Mouse (Mus musculus) myocyte (in vitro differentiated cells): Measurements from ENCODE around the gene Tmem11. TPM values are rescaled to one million over a fixed set of nuclear protein-coding genes. Genes with fewer than 3 reads are reported as not detected.

Experiments
- H3K27me3 ChIP-seq: one replicate; pipeline ENCODE4 v1.6.1; 2011; ENCODE audit not compliant: control insufficient read depth, insufficient read depth, insufficient read length
- H3K36me3 ChIP-seq: one replicate; pipeline ENCODE4 v1.6.1; 2011; ENCODE audit not compliant: control insufficient read depth, insufficient read depth
- H3K4me2 ChIP-seq: one replicate; pipeline ENCODE4 v1.6.1; 2011; ENCODE audit warnings: low read depth, control low read depth
- H3K4me3 ChIP-seq: one replicate; pipeline ENCODE4 v1.5.1; 2011; ENCODE audit warnings: mild to moderate bottlenecking, control low read depth, moderate library complexity
- H3K79me2 ChIP-seq: one replicate; pipeline ENCODE4 v1.6.1; 2011; ENCODE audit not compliant: control insufficient read depth, insufficient read depth
- H3ac ChIP-seq: one replicate; pipeline ENCODE4 v1.6.1; 2011; ENCODE audit not compliant: control insufficient read depth, insufficient read length
- CEBPB ChIP-seq: IDR thresholded peaks from 2 replicates; pipeline ENCODE4 v1.6.1; 2011; ENCODE audit warnings: mild to moderate bottlenecking, moderate library complexity; ENCODE audit not compliant: poor library complexity, insufficient read depth, severe bottlenecking
- E2F4 ChIP-seq: IDR thresholded peaks from one replicate; pipeline ENCODE4 v1.6.1; 2011; ENCODE audit warnings: mild to moderate bottlenecking, control low read depth, moderate library complexity; ENCODE audit not compliant: insufficient read depth
- MAX ChIP-seq: IDR thresholded peaks from one replicate; pipeline ENCODE4 v1.6.1; 2011; ENCODE audit warnings: low read depth, mild to moderate bottlenecking, control low read depth
- MYOD1 ChIP-seq, 3 experiments: IDR thresholded peaks; one replicate each; pipeline ENCODE4 v1.6.1; 2011; ENCODE audit warnings: control low read depth in 2 of 3, low read depth in 2 of 3, mild to moderate bottlenecking in 2 of 3, moderate library complexity in 1 of 3; ENCODE audit not compliant: insufficient read length in 2 of 3, control insufficient read depth in 1 of 3
- MYOG ChIP-seq, 3 experiments: IDR thresholded peaks; one replicate each; pipeline ENCODE4 v1.6.1; 2011; ENCODE audit warnings: control low read depth in 2 of 3, low read depth in 2 of 3, mild to moderate bottlenecking in 2 of 3; ENCODE audit not compliant: insufficient read length in 2 of 3, control insufficient read depth in 1 of 3, insufficient read depth in 1 of 3
- POLR2A ChIP-seq: IDR thresholded peaks from one replicate; pipeline ENCODE4 v1.6.1; 2011; ENCODE audit warnings: low read depth, mild to moderate bottlenecking, control low read depth, moderate library complexity; ENCODE audit not compliant: insufficient read length
- POLR2AphosphoS2 ChIP-seq: IDR thresholded peaks from one replicate; pipeline ENCODE4 v1.6.1; 2011; ENCODE audit warnings: low read depth, control low read depth; ENCODE audit not compliant: insufficient read length
- REST ChIP-seq: IDR thresholded peaks from one replicate; pipeline ENCODE4 v1.6.1; 2011; ENCODE audit warnings: mild to moderate bottlenecking, control low read depth, moderate library complexity; ENCODE audit not compliant: insufficient read depth, insufficient read length
- SRF ChIP-seq: IDR thresholded peaks from one replicate; pipeline ENCODE4 v1.6.1; 2011; ENCODE audit warnings: low read depth; ENCODE audit not compliant: control insufficient read depth, insufficient read length
- TCF12 ChIP-seq: IDR thresholded peaks from one replicate; pipeline ENCODE4 v1.6.1; 2011; ENCODE audit warnings: mild to moderate bottlenecking, control low read depth; ENCODE audit not compliant: poor library complexity, insufficient read depth, severe bottlenecking
- TCF3 ChIP-seq: IDR thresholded peaks from one replicate; pipeline ENCODE4 v1.6.1; 2011; ENCODE audit warnings: low read depth, control low read depth; ENCODE audit not compliant: insufficient read length
- USF1 ChIP-seq: IDR thresholded peaks from one replicate; pipeline ENCODE4 v1.6.1; 2011; ENCODE audit warnings: low read depth, mild to moderate bottlenecking, control low read depth, moderate library complexity
- polyA plus RNA-seq: library from polyadenylated mRNA; unstranded; fragments of >200 nt; fragmentation: generic; extraction: Trizol; gene quantifications from one replicate; pipeline ENCODE4 v1.2.1, GENCODE M21; 2012; ENCODE audit warnings: missing spikeins

Gene Tmem11
- polyA plus RNA-seq, 1 experiment: 68.7 TPM

- Histone ChIP-seq H3K27me3 (no peaks in the 10 kb centered on the region), H3ac (peak overlapping the region; percentile 55)
- peak; percentile 96 for TF ChIP-seq USF1
- no peak for TF ChIP-seq MAX
- TF ChIP-seq TCF12: no peak
- TF ChIP-seq REST: no peak
- TF ChIP-seq TCF3: no peak
- TF ChIP-seq MYOG (IDR thresholded peaks at IDR 0.05; ENCODE audit: control insufficient read depth in 1 of 3, insufficient read depth in 1 of 3, insufficient read length in 2 of 3, low read depth in 2 of 3): peak in 1 of 3 experiments; percentile 7
- peak in 1 of 3 experiments; percentile 20 for TF ChIP-seq MYOD1 (IDR thresholded peaks at IDR 0.05; ENCODE audit: control insufficient read depth in 1 of 3, insufficient read length in 2 of 3, low read depth in 2 of 3)
- TF ChIP-seq POLR2A: peak; percentile 94
- TF ChIP-seq E2F4: no peak
- peak; percentile 85 for TF ChIP-seq POLR2AphosphoS2
- 0 out of 2 replicates have a peak, but pooled peaks have one; percentile 66 for TF ChIP-seq CEBPB
- TF ChIP-seq SRF: no peak
Measured at GRCm38 (mm10) chr11:60913301-60914196, 34.5 kb upstream of the Tmem11 start.

GRCm38 (mm10) chr11:60912525-60912973, 33.5 kb upstream of the Tmem11 start:
- Histone ChIP-seq H3K36me3 (no peaks in the 10 kb centered on the region), H3K27me3 (no peaks in the 10 kb centered on the region), H3ac (peak overlapping the region; percentile 55), H3K4me3 (peak overlapping the region; percentile 45), H3K79me2 (peaks cover 10% of the 10 kb centered on the region), H3K4me2 (peak overlapping the region; percentile 90)
- TF ChIP-seq MYOG (IDR thresholded peaks at IDR 0.05; ENCODE audit: control insufficient read depth in 1 of 3, insufficient read depth in 1 of 3, insufficient read length in 2 of 3, low read depth in 2 of 3): no peak
- no peak for TF ChIP-seq REST
- TF ChIP-seq MAX: no peak
- no peak for TF ChIP-seq SRF
- TF ChIP-seq POLR2AphosphoS2: no peak
- TF ChIP-seq TCF12: no peak
- no peak for TF ChIP-seq POLR2A
- TF ChIP-seq USF1: no peak
- TF ChIP-seq MYOD1 (IDR thresholded peaks at IDR 0.05; ENCODE audit: control insufficient read depth in 1 of 3, insufficient read length in 2 of 3, low read depth in 2 of 3): no peak
- no peak for TF ChIP-seq E2F4
- TF ChIP-seq TCF3: no peak
- TF ChIP-seq CEBPB: no peak

More at GRCm38 (mm10) chr11:60913301-60914196, 34.5 kb upstream of the Tmem11 start:
- Histone ChIP-seq H3K36me3 (no peaks in the 10 kb centered on the region), H3K4me2 (peak overlapping the region; percentile 98), H3K4me3 (peak overlapping the region; percentile 45), H3K79me2 (peaks cover 10% of the 10 kb centered on the region)

- TF ChIP-seq E2F4 (no peak), USF1 (no peak), TCF3 (no peak), REST (no peak), SRF (no peak), MAX (no peak), MYOD1 (IDR thresholded peaks at IDR 0.05; ENCODE audit: control insufficient read depth in 1 of 3, insufficient read length in 2 of 3, low read depth in 2 of 3) (no peak), POLR2AphosphoS2 (no peak)
- peaks cover 10% of the 10 kb centered on the region for H3K79me2 ChIP-seq
Measured at GRCm38 (mm10) chr11:60909626-60910025, 30.6 kb upstream of the Tmem11 start.

GRCm38 (mm10) chr11:60908073-60908472, 29.0 kb upstream of the Tmem11 start:
- Histone ChIP-seq H3ac (no peak overlapping the region), H3K27me3 (no peaks in the 10 kb centered on the region), H3K79me2 (peaks cover 10% of the 10 kb centered on the region), H3K4me2 (no peak overlapping the region), H3K4me3 (no peak overlapping the region), H3K36me3 (peaks cover 12% of the 10 kb centered on the region)
- no peak for TF ChIP-seq REST
- TF ChIP-seq E2F4: no peak
- TF ChIP-seq MYOG (IDR thresholded peaks at IDR 0.05; ENCODE audit: control insufficient read depth in 1 of 3, insufficient read depth in 1 of 3, insufficient read length in 2 of 3, low read depth in 2 of 3): no peak
- TF ChIP-seq POLR2A: no peak
- no peak for TF ChIP-seq SRF
- no peak for TF ChIP-seq MAX
- TF ChIP-seq USF1: no peak
- TF ChIP-seq CEBPB: no peak
- no peak for TF ChIP-seq POLR2AphosphoS2
- no peak for TF ChIP-seq TCF12
- no peak for TF ChIP-seq TCF3
- no peak for TF ChIP-seq MYOD1 (IDR thresholded peaks at IDR 0.05; ENCODE audit: control insufficient read depth in 1 of 3, insufficient read length in 2 of 3, low read depth in 2 of 3)

More at GRCm38 (mm10) chr11:60909626-60910025, 30.6 kb upstream of the Tmem11 start:
- Histone ChIP-seq H3ac (no peak overlapping the region), H3K27me3 (no peaks in the 10 kb centered on the region), H3K4me2 (no peak overlapping the region), H3K4me3 (no peak overlapping the region), H3K36me3 (peaks cover 5% of the 10 kb centered on the region)
